Mouse (Mus musculus): ENCODE results near the gene Spef1.
A peak's percentile ranks its signal among the peaks of the same experiment; 100 is the strongest.

Gene Spef1

GRCm38 (mm10) chr2:131174700-131175099 is 12.4 kb downstream of the Spef1 start:
- DNase-seq (ENCODE audit: low spot score) = peak; percentile 75

GRCm38 (mm10) chr2:131172322-131172721 is 14.8 kb downstream of the Spef1 start:
- no peak for DNase-seq (ENCODE audit: low spot score)

GRCm38 (mm10) chr2:131171401-131172104 is 15.5 kb downstream of the Spef1 start:
- no peak for DNase-seq (ENCODE audit: low spot score)

DNA sequence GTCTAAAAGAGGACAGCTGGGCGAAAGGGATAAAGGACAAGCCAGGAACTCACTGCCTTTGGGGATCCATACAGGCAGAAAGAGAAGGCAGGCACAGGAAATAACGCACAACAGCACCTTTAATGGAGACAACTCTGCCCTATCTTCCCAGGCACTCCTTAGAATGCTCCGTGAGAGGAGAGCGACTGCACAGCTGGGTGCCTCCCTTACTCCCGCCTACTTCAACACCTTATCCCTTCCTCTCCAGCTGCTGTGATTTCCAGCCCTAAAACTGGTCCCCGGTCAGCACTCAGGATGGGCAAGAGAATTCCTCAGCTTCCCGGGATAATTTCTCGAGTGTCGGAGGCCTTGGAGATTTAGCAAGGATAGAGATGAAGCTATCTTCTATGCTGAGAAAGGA is 16.1 kb downstream of the Spef1 start:
- no peak for DNase-seq (ENCODE audit: low spot score)

GRCm38 (mm10) chr2:131168914-131169313 is 18.2 kb downstream of the Spef1 start:
- no peak for DNase-seq (ENCODE audit: low spot score)

- DNase-seq (ENCODE audit: low spot score) = no peak
Observed at GRCm38 (mm10) chr2:131167984-131168383, 19.1 kb downstream of the Spef1 start.

GRCm38 (mm10) chr2:131166172-131166571 is 20.9 kb downstream of the Spef1 start:
- DNase-seq (ENCODE audit: low spot score) = no peak

- no peak for DNase-seq (ENCODE audit: low spot score)
Observed at GRCm38 (mm10) chr2:131163924-131164323, 23.2 kb downstream of the Spef1 start.

GRCm38 (mm10) chr2:131160671-131161111 is 26.4 kb downstream of the Spef1 start:
- peak; percentile 48 for DNase-seq (ENCODE audit: low spot score)

GRCm38 (mm10) chr2:131159938-131160581 is 27.0 kb downstream of the Spef1 start, which contains the start of gene 1700037H04Rik:
TSS of gene 1700037H04Rik (minus strand) at chr2:131160081.
- peak; percentile 100 for DNase-seq (ENCODE audit: low spot score)

DNA sequence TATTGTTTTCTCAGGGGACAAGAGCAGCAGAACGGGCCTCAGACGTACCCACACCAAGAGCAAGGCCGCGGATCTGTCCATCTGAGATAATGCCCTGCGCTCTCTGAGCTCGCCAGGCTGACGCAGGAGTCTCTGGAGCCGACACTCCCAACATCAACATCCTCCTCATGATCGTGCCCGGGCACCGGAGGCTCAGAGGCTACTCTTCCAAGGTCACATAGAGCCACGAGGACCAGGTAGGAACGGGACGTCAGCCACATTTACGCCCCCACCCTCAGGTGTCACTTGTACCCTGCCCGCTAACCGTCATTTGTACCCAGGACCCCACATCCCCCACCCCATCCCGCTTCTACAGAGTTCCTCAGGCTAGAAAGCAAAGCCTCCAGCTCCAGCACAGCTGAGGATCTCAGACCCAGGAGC is 27.6 kb downstream of the Spef1 start:
- peak; percentile 75 for DNase-seq (ENCODE audit: low spot score)

GRCm38 (mm10) chr2:131156987-131157386 is 30.1 kb downstream of the Spef1 start:
- no peak for DNase-seq (ENCODE audit: low spot score)

DNA sequence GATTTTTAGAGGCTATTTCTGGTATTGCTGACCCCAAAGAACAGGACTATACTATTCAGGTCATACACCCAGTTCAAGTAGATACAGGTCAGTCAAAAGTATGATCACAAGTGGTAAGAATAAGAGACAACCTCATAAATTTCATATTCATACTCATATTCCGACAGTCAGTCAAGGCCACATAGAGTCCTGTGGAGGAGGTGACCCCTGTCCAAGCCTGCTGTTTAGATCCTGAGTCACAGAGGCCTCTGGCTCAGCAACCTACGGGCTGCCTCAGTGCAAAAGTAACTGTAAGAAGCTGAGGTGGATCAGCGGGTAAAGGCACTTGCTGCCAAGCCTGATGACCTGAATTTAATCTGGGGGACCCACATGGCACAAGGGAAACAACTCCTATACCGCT is 33.0 kb downstream of the Spef1 start:
- no peak for DNase-seq (ENCODE audit: low spot score)

- peak; percentile 80 for DNase-seq (ENCODE audit: low spot score)
Observed at GRCm38 (mm10) chr2:131152166-131152730, 34.8 kb downstream of the Spef1 start.

DNA sequence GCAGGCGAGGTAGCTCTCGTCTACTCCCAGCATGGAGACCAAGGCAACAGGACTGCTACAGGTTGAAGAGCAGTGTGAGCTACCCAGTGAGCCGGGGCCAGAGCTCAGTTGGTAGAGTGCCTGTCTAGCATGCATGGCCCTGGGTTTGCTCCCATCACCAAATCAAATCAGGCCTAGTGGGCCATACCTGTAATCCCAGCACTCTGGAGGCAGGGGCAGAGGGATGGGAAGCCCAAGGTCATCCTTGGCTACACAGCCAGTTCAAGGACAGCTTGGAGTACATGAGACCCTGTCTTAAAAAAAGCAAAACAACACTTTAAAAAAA is 37.9 kb downstream of the Spef1 start:
- no peak for DNase-seq (ENCODE audit: low spot score)

GRCm38 (mm10) chr2:131148353-131149253 is 38.5 kb downstream of the Spef1 start:
- no peak for DNase-seq (ENCODE audit: low spot score)

GRCm38 (mm10) chr2:131147043-131147365 is 40.1 kb downstream of the Spef1 start:
- DNase-seq (ENCODE audit: low spot score) = no peak

- DNase-seq (ENCODE audit: low spot score) = no peak
Observed at GRCm38 (mm10) chr2:131146193-131147042, 40.7 kb downstream of the Spef1 start.

DNA sequence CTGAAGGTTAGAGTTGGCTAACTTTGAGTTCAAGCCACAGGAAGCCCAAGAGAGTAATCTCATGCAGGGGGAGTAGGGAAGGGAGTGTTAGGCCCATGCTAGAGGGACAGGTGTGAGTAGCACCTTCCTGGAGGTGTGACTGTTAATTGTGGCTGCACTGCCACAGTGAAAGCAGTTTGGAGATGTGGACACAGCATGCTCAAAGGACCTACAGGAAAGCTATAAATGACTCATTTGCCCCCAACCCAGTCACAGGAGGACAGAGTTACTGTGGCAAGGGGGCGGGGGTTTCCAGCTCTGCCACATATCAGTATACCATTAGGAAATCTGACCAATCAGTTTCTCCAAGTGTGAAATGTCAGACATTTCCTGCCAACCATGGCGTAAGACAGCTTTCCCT is 41.5 kb downstream of the Spef1 start:
- DNase-seq (ENCODE audit: low spot score) = no peak

DNA sequence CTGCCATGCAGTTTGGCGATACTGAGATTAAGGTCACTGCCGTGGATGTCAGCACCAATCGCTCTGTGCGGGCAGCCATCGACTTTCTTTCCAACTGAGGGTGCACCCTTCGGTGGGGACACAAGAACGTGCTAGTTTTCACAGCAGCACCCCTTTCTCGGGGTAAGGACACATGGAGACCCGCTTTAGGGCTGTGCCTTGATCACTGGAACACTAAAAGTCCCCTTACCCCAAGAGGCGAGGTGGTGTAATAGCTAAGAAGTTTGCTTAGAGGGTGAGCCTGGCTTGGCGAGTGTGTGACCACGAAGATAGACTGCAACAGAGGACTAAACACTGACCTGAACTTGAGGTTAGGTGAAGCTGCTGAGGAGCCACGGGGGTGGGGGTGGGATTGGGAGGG is 42.0 kb downstream of the Spef1 start:
- no peak for DNase-seq (ENCODE audit: low spot score)

DNA sequence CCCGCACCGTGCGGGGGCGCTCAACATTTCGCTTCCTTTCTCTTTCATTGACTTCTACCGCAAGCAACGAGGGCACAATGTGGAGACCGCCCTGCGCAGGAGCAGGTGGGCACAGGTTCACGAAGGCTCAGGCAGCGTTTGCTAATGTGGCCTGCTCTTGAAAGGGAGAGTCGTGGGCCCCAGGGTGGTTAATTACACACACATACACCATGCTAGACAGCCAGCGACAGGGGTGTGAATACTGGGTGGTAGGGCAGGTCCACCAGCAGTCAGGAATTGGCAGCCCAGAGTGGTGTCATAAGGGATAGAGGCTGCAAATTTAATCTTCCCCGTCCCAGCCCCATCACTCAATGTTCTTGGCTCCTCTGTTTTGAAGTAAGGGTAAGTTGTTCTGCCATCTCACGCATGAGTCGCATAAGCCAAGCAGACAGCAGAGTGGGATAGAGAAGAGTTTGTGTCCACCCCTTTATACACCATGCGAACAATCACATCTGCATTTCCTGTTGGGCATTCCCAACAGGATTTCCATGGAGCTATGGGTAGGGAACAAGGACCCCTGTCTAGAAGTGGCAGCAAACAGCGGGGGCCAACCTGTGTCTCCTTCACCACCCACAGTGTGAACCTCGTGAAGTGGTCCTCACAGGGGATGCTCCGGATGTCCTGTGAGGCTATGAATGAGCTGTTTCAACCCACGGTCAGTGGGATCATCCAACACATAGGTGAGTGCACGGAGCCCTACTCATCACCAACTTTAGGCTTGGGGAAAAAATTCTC is 43.9 kb downstream of the Spef1 start:
- no peak for DNase-seq (ENCODE audit: low spot score)

Data from c-Kit-positive CD71-positive TER-119-positive erythroid progenitor cells, embryonic 14.5 days (primary cell).